Mouse (Mus musculus): ENCODE measurements around the gene Nsg1.

The Nsg1 gene

DNA sequence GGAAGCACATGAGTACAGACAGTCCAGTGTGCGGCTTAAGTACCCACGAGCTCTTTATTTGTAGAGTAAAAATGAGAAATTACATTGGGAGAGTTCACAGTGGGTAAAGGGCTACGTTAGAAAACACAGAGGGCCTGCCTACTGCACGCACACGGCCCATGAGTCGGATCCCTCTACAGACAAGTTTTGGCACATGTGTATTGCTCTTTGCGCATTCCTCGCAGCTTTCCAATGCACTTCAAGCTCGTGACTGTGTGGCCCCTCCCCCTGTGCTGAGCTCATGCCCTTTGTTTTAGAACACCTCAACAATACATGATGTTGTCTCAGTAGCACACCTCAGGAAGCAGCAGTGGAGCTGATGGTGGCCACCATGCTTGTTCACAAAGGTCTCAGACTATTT lies 22.5 kb downstream of the Nsg1 start:
- no peak for DNase-seq

GRCm38 (mm10) chr5:38136247-38136646 lies 23.5 kb downstream of the Nsg1 start:
- no peak for DNase-seq

GRCm38 (mm10) chr5:38129339-38129738 lies 30.4 kb downstream of the Nsg1 start:
- no peak for DNase-seq

GRCm38 (mm10) chr5:38126519-38127306 lies 33.0 kb downstream of the Nsg1 start:
- no peak for DNase-seq

GRCm38 (mm10) chr5:38121699-38122098 lies 38.0 kb downstream of the Nsg1 start:
- DNase-seq = no peak

GRCm38 (mm10) chr5:38119268-38119667 lies 40.4 kb downstream of the Nsg1 start:
- DNase-seq = no peak

DNA sequence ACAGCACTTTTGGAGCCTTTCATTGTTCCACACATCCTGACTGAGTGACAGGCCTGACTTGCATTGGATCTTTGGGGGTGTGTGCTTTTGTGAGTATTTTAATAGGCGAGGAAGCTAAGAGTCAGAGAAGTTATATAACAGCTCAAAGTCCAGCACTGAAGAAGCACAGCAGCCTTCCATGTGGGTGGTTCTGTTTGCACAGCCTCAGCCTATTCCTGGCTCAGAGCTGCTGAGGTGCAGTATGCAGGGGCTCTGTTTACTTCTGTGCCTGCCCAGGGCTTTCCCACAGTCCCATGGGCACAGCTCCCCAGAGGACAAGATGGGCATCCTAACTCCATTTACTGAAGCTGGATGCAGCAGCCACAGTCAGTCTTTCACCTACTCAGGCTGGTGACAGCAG lies 42.7 kb downstream of the Nsg1 start:
- no peak for DNase-seq

GRCm38 (mm10) chr5:38114526-38114925 lies 45.2 kb downstream of the Nsg1 start:
- no peak for DNase-seq

DNA sequence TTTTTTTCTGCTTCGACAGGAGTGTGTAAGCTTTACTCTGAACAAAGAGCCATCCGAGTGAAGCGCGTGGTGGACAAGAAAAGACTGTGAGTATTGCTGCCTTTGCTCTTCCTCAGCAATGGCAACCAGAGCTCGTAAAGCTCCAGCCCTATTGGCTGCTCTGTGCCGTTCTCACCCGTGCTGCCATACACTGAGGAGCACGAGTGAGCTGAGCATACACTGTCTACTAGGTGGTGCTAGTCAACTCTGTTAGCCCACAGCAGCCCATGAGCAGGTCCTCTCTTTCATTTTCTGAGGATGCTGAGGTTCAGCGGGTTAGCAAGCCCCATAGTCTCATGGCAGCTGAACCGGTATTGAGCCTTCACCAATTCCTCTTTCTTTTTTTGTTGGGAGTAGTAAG lies 52.9 kb downstream of the Nsg1 start:
- no peak for DNase-seq

- DNase-seq = no peak
These were observed 53.5 kb downstream of the Nsg1 start for GRCm38 (mm10) chr5:38106080-38106697.

DNA sequence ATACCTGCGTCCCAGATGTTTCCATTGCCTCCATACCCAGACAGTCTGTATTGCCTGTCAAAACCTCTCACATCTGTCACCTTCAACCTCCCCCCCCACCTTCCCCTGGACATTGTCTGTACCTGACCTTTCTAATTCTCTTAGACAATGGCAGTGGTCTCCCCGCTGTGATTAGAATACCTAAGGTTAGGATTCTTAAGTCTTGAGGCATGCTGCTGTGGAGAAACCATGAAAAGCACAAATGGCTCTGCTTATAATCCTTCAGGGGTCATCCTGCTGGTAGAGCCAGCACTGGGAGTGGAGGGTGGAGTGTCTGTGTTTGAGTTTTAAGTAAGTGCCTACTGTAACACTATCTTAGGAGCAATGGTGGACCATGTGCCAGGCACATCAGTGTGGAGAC lies 56.8 kb downstream of the Nsg1 start:
- no peak for DNase-seq

GRCm38 (mm10) chr5:38099139-38099676 lies 60.5 kb downstream of the Nsg1 start:
- no peak for DNase-seq

GRCm38 (mm10) chr5:38097501-38098093 lies 62.1 kb downstream of the Nsg1 start:
- no peak for DNase-seq

GRCm38 (mm10) chr5:38094331-38094730 lies 65.4 kb downstream of the Nsg1 start:
- DNase-seq = no peak

GRCm38 (mm10) chr5:38091966-38092304 lies 67.8 kb downstream of the Nsg1 start:
- DNase-seq = no peak

DNA sequence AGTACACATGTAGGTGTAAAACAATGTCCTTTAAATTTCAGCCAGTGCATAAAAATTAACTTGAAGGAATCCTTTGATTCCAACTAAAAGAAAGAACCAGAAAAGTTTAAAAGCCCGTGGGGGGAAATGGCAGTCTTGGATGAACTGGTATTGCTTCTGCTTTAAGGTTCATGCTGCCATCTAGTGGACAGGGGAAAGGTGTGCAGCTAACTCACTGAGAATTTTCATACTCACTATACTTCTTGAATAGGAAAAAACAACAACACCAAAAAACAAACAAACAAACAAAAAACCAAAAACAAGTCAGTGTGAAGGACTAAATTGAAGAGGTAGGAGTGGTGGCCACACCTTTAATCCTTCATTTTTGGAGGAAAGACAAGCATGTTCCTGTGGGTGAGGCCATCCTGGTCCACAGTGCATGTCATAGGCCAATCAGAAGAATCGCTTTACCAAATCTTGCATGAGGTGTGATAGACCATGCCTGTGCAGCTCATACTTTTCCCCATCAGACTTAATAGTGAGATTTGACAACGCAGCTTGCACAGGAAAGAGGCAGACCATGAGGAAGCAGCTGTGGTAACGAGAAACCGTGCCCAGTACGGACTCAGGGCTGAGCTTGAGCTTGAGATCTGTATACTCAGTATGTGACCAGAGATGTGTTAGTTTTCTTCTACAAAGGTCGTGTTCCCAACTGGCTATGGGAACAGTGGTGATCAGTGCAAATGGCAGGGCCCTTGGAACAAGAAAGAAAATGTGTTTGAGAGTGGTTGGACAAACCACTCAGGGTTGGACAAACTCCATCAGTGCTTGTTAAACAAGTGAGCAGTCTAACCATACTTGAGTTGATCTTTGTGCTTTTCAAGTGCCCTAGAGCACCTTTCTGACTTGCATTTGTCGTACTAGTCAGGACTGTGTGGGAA lies 68.4 kb downstream of the Nsg1 start:
- no peak for DNase-seq

GRCm38 (mm10) chr5:38090581-38090980 lies 69.1 kb downstream of the Nsg1 start:
- no peak for DNase-seq

- DNase-seq = no peak
These were observed 69.6 kb downstream of the Nsg1 start for GRCm38 (mm10) chr5:38090111-38090510.
